Mouse (Mus musculus) brain, adult 10 weeks (tissue): Measurements from ENCODE around the gene Tex30. TPM values are rescaled to one million over a fixed set of nuclear protein-coding genes. Genes with fewer than 3 reads are reported as not detected.

Experiments
- polyA plus RNA-seq: library from polyadenylated mRNA; stranded (reverse); fragments of 350-450 nt; fragmentation: Illumina TruSeq; extraction: RNeasy Lipid Tissue Mini Kit (QIAGEN cat#74804); gene quantifications from one replicate; pipeline ENCODE4 v1.2.3, GENCODE M21; 2015; ENCODE audit warnings: low read depth, low replicate concordance

Gene Tex30
- 12.7 TPM for polyA plus RNA-seq

GRCm38 (mm10) chr1:44102259-44102717 is at the start of gene Tex30:
Tex30 (minus strand) TSS chr1:44102441.

GRCm38 (mm10) chr1:44147563-44148381 is 45.5 kb upstream of the Tex30 start, which contains the start of gene Ercc5:
Ercc5 (plus strand) TSS chr1:44147744.

GRCm38 (mm10) chr1:44118239-44119054 is 16.2 kb upstream of the Tex30 start, which contains the start of the genes Kdelc1 and Bivm:
Kdelc1 (minus strand) TSS chr1:44118808.
Bivm (plus strand) TSS chr1:44118957.

GRCm38 (mm10) chr1:44061836-44062235 is 40.4 kb downstream of the Tex30 start, which contains the start of gene Gm8251:
Gm8251 (minus strand) TSS chr1:44061936.

Other genes starting within 250 kb of the Tex30 start
- gene Tpp2, start 168.8 kb downstream of the Tex30 start, polyA plus RNA-seq: 36.8 TPM
- gene Mettl21c, start 82.4 kb downstream of the Tex30 start, polyA plus RNA-seq: not detected
- gene Gm8251, start 40.5 kb downstream of the Tex30 start, polyA plus RNA-seq: not detected
- gene Kdelc1, start 16.4 kb upstream of the Tex30 start, polyA plus RNA-seq: 12.2 TPM
- 23.6 TPM for gene Bivm, start 16.5 kb upstream of the Tex30 start, polyA plus RNA-seq
- gene Ercc5, start 45.3 kb upstream of the Tex30 start, polyA plus RNA-seq: 13.0 TPM
- not detected for gene Mettl21e, start 116.5 kb upstream of the Tex30 start, polyA plus RNA-seq